Mouse (Mus musculus) cerebral cortex, adult 2 months (tissue): Measurements from ENCODE around the gene Hist1h4j.

ENCODE experiments used
- WGBS: fragments of 180-500 bp; shearing (Covaris S2); methylation state at CpG from one replicate; pipeline ENCODE4 v1.1.7; 2018; 5-methylcytosine and 5-hydroxymethylcytosine counted together

Hist1h4j gene

DNA sequence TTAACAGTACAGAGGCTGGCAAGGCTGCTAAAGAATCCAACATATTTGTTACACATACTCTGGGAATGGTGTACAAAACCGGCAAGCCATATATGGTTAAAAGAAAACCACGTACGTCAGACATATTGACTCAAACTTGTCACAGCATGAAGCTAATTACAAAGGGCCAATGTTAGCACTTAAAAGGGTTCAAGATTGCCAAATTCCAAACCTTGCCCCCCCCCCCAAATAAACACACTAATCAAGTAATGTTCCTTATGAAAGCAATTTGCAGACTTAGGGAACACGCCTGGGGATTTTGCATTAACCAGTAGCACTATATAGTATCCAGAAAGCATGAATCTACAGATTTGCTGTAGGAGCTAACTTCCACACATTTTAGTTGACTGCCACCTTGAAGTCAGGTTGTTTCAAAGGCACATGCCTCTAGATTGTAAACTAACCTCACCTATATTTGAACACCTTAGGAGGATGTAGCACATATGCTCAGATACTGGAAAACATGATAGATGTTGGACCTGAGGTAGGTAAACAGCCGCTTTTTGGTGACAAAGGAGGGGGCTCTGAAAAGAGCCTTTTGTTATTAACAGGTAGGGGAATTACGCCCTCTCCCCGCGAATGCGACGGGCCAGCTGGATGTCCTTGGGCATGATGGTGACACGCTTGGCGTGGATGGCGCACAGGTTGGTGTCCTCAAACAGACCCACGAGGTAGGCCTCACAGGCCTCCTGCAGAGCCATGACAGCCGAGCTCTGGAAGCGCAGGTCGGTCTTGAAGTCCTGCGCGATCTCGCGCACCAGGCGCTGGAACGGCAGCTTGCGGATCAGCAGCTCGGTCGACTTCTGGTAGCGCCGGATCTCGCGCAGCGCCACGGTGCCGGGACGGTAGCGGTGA is 47.7 kb downstream of the Hist1h4j start:
- 3% methylated on average over 17 of the region's 35 CpGs for WGBS

DNA sequence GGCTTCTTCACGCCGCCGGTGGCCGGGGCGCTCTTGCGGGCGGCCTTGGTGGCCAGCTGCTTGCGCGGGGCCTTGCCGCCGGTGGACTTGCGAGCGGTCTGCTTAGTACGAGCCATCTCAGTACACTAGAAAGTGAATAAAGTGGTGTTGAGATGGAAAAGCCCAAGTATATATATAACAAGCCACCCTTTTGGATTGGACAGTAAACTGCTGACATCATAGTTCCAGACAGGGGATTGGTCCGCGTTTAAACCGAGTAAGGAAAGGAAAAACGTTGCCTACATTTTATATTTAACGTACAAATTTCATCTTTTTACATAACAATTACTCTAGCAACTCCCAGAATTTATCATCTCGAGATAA is 48.4 kb downstream of the Hist1h4j start, which contains the start of gene Hist1h3i:
Gene Hist1h3i, minus strand, starts transcription at position 116 of the 363 bp plus-strand sequence.
- WGBS = under 1% methylated on average over 15 of the region's 20 CpGs

DNA sequence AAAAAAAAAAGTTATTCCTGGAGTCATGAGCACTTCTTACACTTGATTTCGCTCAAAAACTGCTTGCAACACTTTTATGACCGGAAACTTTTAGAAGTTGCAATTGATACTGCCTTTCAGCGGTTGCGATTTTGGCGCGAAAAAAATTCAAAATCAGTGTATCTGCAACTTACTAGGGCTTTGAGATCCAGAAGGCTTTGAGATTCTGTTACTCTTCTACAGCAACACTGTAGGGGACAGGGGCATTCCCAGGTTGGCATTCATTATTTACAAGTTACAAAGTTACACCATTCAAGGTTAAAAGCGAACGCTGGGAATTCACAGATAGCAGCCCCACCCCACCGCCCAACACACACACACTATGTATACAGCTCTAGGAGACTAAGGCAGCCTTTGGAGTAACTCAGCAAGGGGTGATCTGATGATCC is 48.9 kb downstream of the Hist1h4j start:
- WGBS = 2% methylated on average over 9 of the region's 9 CpGs

DNA sequence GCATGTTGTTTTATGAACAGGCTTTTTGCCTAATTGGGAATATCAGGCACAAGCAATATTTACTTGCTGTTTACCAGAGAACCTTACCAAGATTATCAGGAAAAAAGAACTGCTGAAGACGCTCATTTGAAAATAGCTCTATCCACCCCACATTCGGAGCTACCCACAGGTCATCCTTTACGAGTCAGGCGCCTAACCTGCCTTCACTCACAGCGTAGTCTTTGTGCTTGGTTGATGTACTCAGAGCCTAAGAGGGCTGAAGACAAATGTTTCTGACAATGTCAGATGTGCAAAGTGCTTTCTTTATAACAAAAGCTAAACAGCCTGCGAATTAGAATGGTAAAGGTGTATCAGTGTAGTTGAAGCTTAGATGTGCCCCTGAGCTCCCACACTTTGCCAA is 49.4 kb downstream of the Hist1h4j start:
- 34% methylated on average over 6 of the region's 6 CpGs for WGBS
